Mouse (Mus musculus): ENCODE measurements around the gene Ccm2. TPM values are rescaled to one million over a fixed set of nuclear protein-coding genes. Genes with fewer than 3 reads are reported as not detected.
A peak's percentile ranks its signal among the peaks of the same experiment; 100 is the strongest.

Gene Ccm2
- polyA plus RNA-seq, 3 experiments from 2014 or later = 98.6 to 202 (median 183) TPM

- ATAC-seq = no peak
Observed at GRCm38 (mm10) chr11:6586660-6587059, 40.0 kb downstream of the Ccm2 start.

- no peak for ATAC-seq
Observed at GRCm38 (mm10) chr11:6587249-6587940, 40.7 kb downstream of the Ccm2 start.

- ATAC-seq = no peak
Observed at GRCm38 (mm10) chr11:6588295-6588694, 41.6 kb downstream of the Ccm2 start.

GRCm38 (mm10) chr11:6589838-6590237, 43.2 kb downstream of the Ccm2 start:
- ATAC-seq = no peak

GRCm38 (mm10) chr11:6590933-6591675, 44.4 kb downstream of the Ccm2 start:
- ATAC-seq = no peak

GRCm38 (mm10) chr11:6593406-6593805, 46.7 kb downstream of the Ccm2 start:
- no peak for ATAC-seq

GRCm38 (mm10) chr11:6594845-6595244, 48.2 kb downstream of the Ccm2 start:
- ATAC-seq = no peak

- ATAC-seq = no peak
Observed at GRCm38 (mm10) chr11:6595339-6595738, 48.7 kb downstream of the Ccm2 start.

GRCm38 (mm10) chr11:6596205-6596604, 49.5 kb downstream of the Ccm2 start:
- ATAC-seq = no peak

GRCm38 (mm10) chr11:6596616-6597015, 49.9 kb downstream of the Ccm2 start:
- no peak for ATAC-seq

- ATAC-seq = no peak
Observed at GRCm38 (mm10) chr11:6597523-6597922, 50.8 kb downstream of the Ccm2 start.

- ATAC-seq = no peak
Observed at GRCm38 (mm10) chr11:6598191-6598889, 51.7 kb downstream of the Ccm2 start.

GRCm38 (mm10) chr11:6599011-6599681, 52.5 kb downstream of the Ccm2 start:
- no peak for ATAC-seq

GRCm38 (mm10) chr11:6599831-6600230, 53.1 kb downstream of the Ccm2 start:
- ATAC-seq = no peak

GRCm38 (mm10) chr11:6600284-6600944, 53.7 kb downstream of the Ccm2 start:
- ATAC-seq = no peak

GRCm38 (mm10) chr11:6601649-6602480, 55.2 kb downstream of the Ccm2 start:
- no peak for ATAC-seq

- ATAC-seq = no peak
Observed at GRCm38 (mm10) chr11:6602662-6603061, 56.0 kb downstream of the Ccm2 start.

- ATAC-seq = no peak
Observed at GRCm38 (mm10) chr11:6603224-6603623, 56.5 kb downstream of the Ccm2 start.

GRCm38 (mm10) chr11:6603887-6604603, 57.4 kb downstream of the Ccm2 start:
- peak; percentile 41 for ATAC-seq

GRCm38 (mm10) chr11:6604604-6604936, 57.9 kb downstream of the Ccm2 start:
- no peak for ATAC-seq

- ATAC-seq = no peak
Observed at GRCm38 (mm10) chr11:6605021-6605481, 58.4 kb downstream of the Ccm2 start.

All from inflammation-experienced regulatory T-cells, adult 6 months (primary cell).